19 mouse cellular contexts compared by ENCODE assay signal in genomic region chrX:164082030-164082429, GRCm38 (mm10). TPM values are rescaled to one million over a fixed set of nuclear protein-coding genes. Genes with fewer than 3 reads are reported as not detected.
"Had no signal": no experiment of that assay in that cellular context is flagged by ENCODE, and none has a peak within 500 bp of the region (broad histone marks: within the 10 kb centered on the region; RNA-seq: fewer than 3 reads in every experiment).

No protein-coding gene starts in this region.

- H3K4me1 ChIP-seq: limb, embryonic 15.5 days; lung, embryonic 15.5 days; midbrain, embryonic 10.5 days; neural tube, embryonic 12.5 days; stomach, embryonic 15.5 days had no signal

- H3K9ac ChIP-seq: limb, embryonic 15.5 days; lung, embryonic 15.5 days; neural tube, embryonic 12.5 days; stomach, embryonic 15.5 days had no signal

- DNase-seq: kidney, adult 8-10 months; kidney, postnatal 36 days; layer of hippocampus, adult 9-11 months; layer of hippocampus, postnatal 36 days; lung, postnatal 14 days; midbrain, embryonic 14.5 days; right cerebral cortex, postnatal 14 days; thymus, postnatal 25 days had no signal

- H3K4me3 ChIP-seq: limb, embryonic 15.5 days; lung, embryonic 15.5 days; midbrain, embryonic 10.5 days; neural tube, embryonic 12.5 days; stomach, embryonic 15.5 days had no signal

- H3K27ac ChIP-seq: kidney, postnatal 0 days; limb, embryonic 15.5 days; lung, embryonic 15.5 days; midbrain, embryonic 10.5 days; neural tube, embryonic 12.5 days; stomach, embryonic 15.5 days had no signal

- H3K36me3 ChIP-seq: limb, embryonic 15.5 days; lung, embryonic 15.5 days; midbrain, embryonic 10.5 days; neural tube, embryonic 12.5 days; stomach, embryonic 15.5 days had no signal

- H3K9me3 ChIP-seq: limb, embryonic 15.5 days; lung, embryonic 15.5 days; midbrain, embryonic 10.5 days; neural tube, embryonic 12.5 days; stomach, embryonic 15.5 days had no signal

- H3K4me2 ChIP-seq: limb, embryonic 15.5 days; lung, embryonic 15.5 days; neural tube, embryonic 12.5 days; stomach, embryonic 15.5 days had no signal

- H3K27me3 ChIP-seq: limb, embryonic 15.5 days; neural tube, embryonic 12.5 days; stomach, embryonic 15.5 days had no signal

- ATAC-seq: inflammation-experienced regulatory T-cells, adult 6 months; intestine, postnatal 0 days had no signal

RNA-seq across cellular contexts. Expression of gene Cltrn, which starts 6.6 kb away (rescaled TPM):
- polyA plus RNA-seq: inflammation-experienced regulatory T-cells, adult 6 months; limb, embryonic 11.5 days; limb, embryonic 15.5 days; midbrain, embryonic 14.5 days; spleen, adult 2 months; testis, adult 2 months had no signal

RNA-seq across cellular contexts. Expression of gene Ace2, which starts 57.1 kb away (rescaled TPM):
- polyA plus RNA-seq: inflammation-experienced regulatory T-cells, adult 6 months; neural tube, embryonic 12.5 days; spleen, adult 2 months had no signal
